Mouse (Mus musculus): ENCODE measurements at regions not wholly inside any gene's neighbourhood (a gene's known extent, or its start where the extent isn't known, plus 50 kb on each side); places are given as distances from the start of the nearest gene placed in this dataset.

- TF ChIP-seq CTCF (IDR thresholded peaks at IDR 0.05; ENCODE audit: borderline replicate concordance, insufficient read depth, low read depth, low read length) = no peak
- no peak for TF ChIP-seq POLR2A (IDR thresholded peaks at IDR 0.05; ENCODE audit: borderline replicate concordance, insufficient read depth, low read length)
These were observed 190.5 kb upstream of the Xrcc4 start for GRCm38 (mm10) chr13:90279786-90280382.
